Mouse (Mus musculus) adrenal gland, postnatal 14 days (tissue): ENCODE results near the gene Ccdc47. TPM values are rescaled to one million over a fixed set of nuclear protein-coding genes. Genes with fewer than 3 reads are reported as not detected.

ENCODE experiments used
- DNase-seq: peaks from one replicate; pipeline ENCODE4 v3.0.0; 2021; ENCODE audit warnings: mixed read lengths
- total RNA-seq: library from RNA; stranded (reverse); gene quantifications from 2 replicates; pipeline ENCODE4 v1.2.3, GENCODE M21; 2021

Gene Ccdc47
- total RNA-seq, 1 experiment from 2014 or later = 116 TPM

GRCm38 (mm10) chr11:106160841-106161721, 55.1 kb downstream of the Ccdc47 start, which contains the start of the genes Gm10840 and Limd2:
Gm10840 (plus strand) TSS chr11:106160850.
Limd2 (minus strand) TSS chr11:106160860.
- peak; percentile 56 for DNase-seq

- DNase-seq = peak; percentile 90
Observed at GRCm38 (mm10) chr11:106159921-106160840, 56.0 kb downstream of the Ccdc47 start.

GRCm38 (mm10) chr11:106159216-106159920, 56.8 kb downstream of the Ccdc47 start:
- peak; percentile 69 for DNase-seq

- DNase-seq = no peak
Observed at GRCm38 (mm10) chr11:106158930-106159215, 57.3 kb downstream of the Ccdc47 start.

- peak; percentile 70 for DNase-seq
Observed at GRCm38 (mm10) chr11:106158081-106158929, 57.8 kb downstream of the Ccdc47 start.

GRCm38 (mm10) chr11:106157154-106157553, 59.0 kb downstream of the Ccdc47 start:
- DNase-seq = peak; percentile 3

- no peak for DNase-seq
Observed at GRCm38 (mm10) chr11:106156257-106156656, 59.9 kb downstream of the Ccdc47 start.

GRCm38 (mm10) chr11:106155761-106156160, 60.4 kb downstream of the Ccdc47 start:
- DNase-seq = no peak

GRCm38 (mm10) chr11:106154770-106155169, 61.4 kb downstream of the Ccdc47 start:
- no peak for DNase-seq

GRCm38 (mm10) chr11:106154091-106154490, 62.1 kb downstream of the Ccdc47 start:
- no peak for DNase-seq

- no peak for DNase-seq
Observed at GRCm38 (mm10) chr11:106152132-106152531, 64.0 kb downstream of the Ccdc47 start.

- DNase-seq = no peak
Observed at GRCm38 (mm10) chr11:106151219-106151618, 64.9 kb downstream of the Ccdc47 start.

Other genes starting within 250 kb of the Ccdc47 start
- 12.4 and 19.5 TPM in 2 replicates for gene Ace, start 248.4 kb downstream of the Ccdc47 start, total RNA-seq
- not detected in 2 replicates for gene Ace3, start 221.7 kb downstream of the Ccdc47 start, total RNA-seq
- gene Kcnh6, start 208.2 kb downstream of the Ccdc47 start, total RNA-seq = 0.15 and 0.41 TPM in 2 replicates
- gene Dcaf7, start 179.5 kb downstream of the Ccdc47 start, total RNA-seq = 50.3 and 58.0 TPM in 2 replicates
- 41.4 and 47.1 TPM in 2 replicates for gene Taco1, start 150.3 kb downstream of the Ccdc47 start, total RNA-seq
- 41.6 and 55.1 TPM in 2 replicates for gene Map3k3, start 131.7 kb downstream of the Ccdc47 start, total RNA-seq
- not detected in 2 replicates for gene Gm10840, start 55.5 kb downstream of the Ccdc47 start, total RNA-seq
- 21.1 and 59.4 TPM in 2 replicates for gene Limd2, start 55.5 kb downstream of the Ccdc47 start, total RNA-seq
- 12.1 and 12.5 TPM in 2 replicates for gene Strada, start 14.2 kb downstream of the Ccdc47 start, total RNA-seq
- 51.5 and 59.9 TPM in 2 replicates for gene Ddx42, start 582 bp upstream of the Ccdc47 start, total RNA-seq
- 66.1 and 77.0 TPM in 2 replicates for gene Ftsj3, start 39.7 kb upstream of the Ccdc47 start, total RNA-seq
- 141 and 146 TPM in 2 replicates for gene Psmc5, start 39.8 kb upstream of the Ccdc47 start, total RNA-seq
- gene Smarcd2, start 56.6 kb upstream of the Ccdc47 start, total RNA-seq = 79.9 and 91.0 TPM in 2 replicates
- gene Tcam1, start 60.3 kb upstream of the Ccdc47 start, total RNA-seq = 0.11 and 0.23 TPM in 2 replicates
- not detected in 2 replicates for gene Gh, start 85.5 kb upstream of the Ccdc47 start, total RNA-seq
- 5.5 and 33.1 TPM in 2 replicates for gene Cd79b, start 98.4 kb upstream of the Ccdc47 start, total RNA-seq
- gene Scn4a, start 136.9 kb upstream of the Ccdc47 start, total RNA-seq = 0.44 and 0.49 TPM in 2 replicates
- not detected in 2 replicates for gene Prr29, start 149.1 kb upstream of the Ccdc47 start, total RNA-seq
- gene Icam2, start 171.7 kb upstream of the Ccdc47 start, total RNA-seq = 24.6 and 27.6 TPM in 2 replicates